Comparison of ENCODE assay signal across 21 mouse cellular contexts in genomic region chr10:8086442-8086841, GRCm38 (mm10).
A peak's percentile ranks its signal among the peaks of the same experiment; 100 is the strongest.
DNase-seq lines count a peak whose midpoint lies in the region; ATAC-seq and TF ChIP-seq lines count a peak whose summit lies in the region.
"Had no signal": no experiment of that assay in that cellular context is flagged by ENCODE, and none has a peak within 500 bp of the region (broad histone marks: within the 10 kb centered on the region; RNA-seq: fewer than 3 reads in every experiment).

No protein-coding gene starts in this region.

- no peak overlapping the region for H3K27ac ChIP-seq in lung, embryonic 14.5 days (ENCODE audit: low read depth)
- H3K27ac ChIP-seq: embryonic facial prominence, embryonic 13.5 days; heart, adult 2 months; heart, embryonic 13.5 days; hindbrain, embryonic 13.5 days; left cerebral cortex, adult 2 months; liver, embryonic 13.5 days; midbrain, embryonic 10.5 days; neural tube, embryonic 15.5 days had no signal

- no peaks in the 10 kb centered on the region for H3K27me3 ChIP-seq in lung, embryonic 14.5 days (ENCODE audit: insufficient read depth, low read length)
- H3K27me3 ChIP-seq: embryonic facial prominence, embryonic 13.5 days; heart, embryonic 13.5 days; hindbrain, embryonic 13.5 days; liver, embryonic 13.5 days; neural tube, embryonic 15.5 days had no signal

- H3K4me1 ChIP-seq in lung, embryonic 14.5 days (ENCODE audit: insufficient read depth), result no peaks in the 10 kb centered on the region
- no peaks in the 10 kb centered on the region; the same call in 1 of the 2 replicates for H3K4me1 ChIP-seq in lung, adult 2 months (ENCODE audit: control insufficient read depth, insufficient read depth, low read length)

- DNase-seq in gastrocnemius, adult 18-20 months (ENCODE audit: low spot score), result peak; percentile 3
- DNase-seq in gastrocnemius, postnatal 25 days, result no peak
- DNase-seq in lung, embryonic 14.5 days, result peak; percentile 9
- no peak for DNase-seq in lung, adult 2 months
- peak; percentile 13 for DNase-seq in brain, adult 2 months (ENCODE audit: low read depth, low spot score)
- peak; percentile 16 for DNase-seq in lung, postnatal 25 days (ENCODE audit: low spot score)
- no peak for DNase-seq in cerebellum, adult 11-12 months
- DNase-seq: cerebellum, adult 2 months; cerebellum, postnatal 25 days; layer of hippocampus, adult 9-11 months; liver, embryonic 13.5 days had no signal

- no peak overlapping the region for H3K4me3 ChIP-seq in lung, embryonic 14.5 days (ENCODE audit: low read depth, low read length)
- no peak overlapping the region for H3K4me3 ChIP-seq in lung, adult 2 months (replicated peaks; ENCODE audit: extremely low read depth, low read depth, low read length)
- H3K4me3 ChIP-seq: embryonic facial prominence, embryonic 13.5 days; erythroblast, embryonic 14.5 days; heart, adult 2 months; heart, embryonic 13.5 days; hindbrain, embryonic 13.5 days; left cerebral cortex, adult 2 months; liver, embryonic 13.5 days; midbrain, embryonic 10.5 days; neural tube, embryonic 15.5 days had no signal

- TF ChIP-seq POLR2A in lung, adult 2 months (IDR thresholded peaks at IDR 0.05; ENCODE audit: borderline replicate concordance, extremely low read depth, low read depth, low read length), result no peak

- no peak for TF ChIP-seq CTCF in lung, embryonic 14.5 days (IDR thresholded peaks at IDR 0.05; ENCODE audit: low read depth)
- no peak for TF ChIP-seq CTCF in lung, adult 2 months (IDR thresholded peaks at IDR 0.05; ENCODE audit: insufficient read depth, low read length)

- no peak for ATAC-seq in lung, embryonic 14.5 days (ENCODE audit: insufficient read depth)
- ATAC-seq: CD4-positive, CD25-positive, alpha-beta regulatory T cell, adult 4 months; forebrain, embryonic 14.5 days had no signal

- no peak overlapping the region for H3K4me2 ChIP-seq in lung, embryonic 14.5 days
- H3K4me2 ChIP-seq: embryonic facial prominence, embryonic 13.5 days; heart, embryonic 13.5 days; hindbrain, embryonic 13.5 days; liver, embryonic 13.5 days; neural tube, embryonic 15.5 days had no signal

- WGBS in lung, embryonic 14.5 days, result 45% methylated on average over 4 of the region's 4 CpGs
- WGBS in lung, adult 2 months, result 26% methylated on average over 4 of the region's 4 CpGs

- H3K9me3 ChIP-seq in lung, embryonic 14.5 days (ENCODE audit: low read depth, low read length), result no peaks in the 10 kb centered on the region
- H3K9me3 ChIP-seq: embryonic facial prominence, embryonic 13.5 days; heart, embryonic 13.5 days; hindbrain, embryonic 13.5 days; liver, embryonic 13.5 days; midbrain, embryonic 10.5 days; neural tube, embryonic 15.5 days had no signal

- H3K9ac ChIP-seq in lung, embryonic 14.5 days, result no peak overlapping the region
- H3K9ac ChIP-seq: embryonic facial prominence, embryonic 13.5 days; heart, embryonic 13.5 days; hindbrain, embryonic 13.5 days; liver, embryonic 13.5 days; neural tube, embryonic 15.5 days had no signal

- H3K36me3 ChIP-seq in lung, embryonic 14.5 days (ENCODE audit: insufficient read depth), result no peaks in the 10 kb centered on the region
- H3K36me3 ChIP-seq: embryonic facial prominence, embryonic 13.5 days; heart, embryonic 13.5 days; hindbrain, embryonic 13.5 days; liver, embryonic 13.5 days; midbrain, embryonic 10.5 days; neural tube, embryonic 15.5 days had no signal

Comparison
In these comparisons a context has a peak if more than half of its experiments do, and no peak if none do; other contexts are left out.
1. DNase-seq: peak in gastrocnemius, adult 18-20 months (single experiment), lung, embryonic 14.5 days (single experiment), brain, adult 2 months (single experiment) and lung, postnatal 25 days (single experiment); none in gastrocnemius, postnatal 25 days (single experiment), lung, adult 2 months (single experiment) and cerebellum, adult 11-12 months (single experiment).